Mouse (Mus musculus) limb, embryonic 12.5 days (tissue): Measurements from ENCODE around the gene Sav1. TPM values are rescaled to one million over a fixed set of nuclear protein-coding genes. Genes with fewer than 3 reads are reported as not detected.

Experiments
- ATAC-seq: fragments of 200-750 bp; cut with Nextera tagmentation; 2 replicates; pipeline ENCODE4 v1.8.0; 2017; ENCODE audit warnings: low read depth, moderate TSS enrichment; ENCODE audit not compliant: insufficient number of reproducible peaks, insufficient read depth, low FRiP score, low TSS enrichment
- H3K27ac ChIP-seq: fragments of 300-500 bp; sonication (generic); 2 replicates; pipeline ENCODE4 v1.5.1; 2016; ENCODE audit warnings: mild to moderate bottlenecking, moderate library complexity
- H3K27me3 ChIP-seq: fragments of 300-500 bp; sonication (generic); 2 replicates; pipeline ENCODE4 v1.6.1; 2016; ENCODE audit warnings: mild to moderate bottlenecking, moderate library complexity
- H3K36me3 ChIP-seq: fragments of 300-500 bp; sonication (generic); 2 replicates; pipeline ENCODE4 v1.6.1; 2016; ENCODE audit warnings: mild to moderate bottlenecking, moderate library complexity
- H3K4me1 ChIP-seq: fragments of 300-500 bp; sonication (generic); replicated peaks from 2 replicates; pipeline ENCODE4 v1.6.1; 2016
- H3K4me2 ChIP-seq: fragments of 300-500 bp; sonication (generic); 2 replicates; pipeline ENCODE4 v1.6.1; 2016; ENCODE audit warnings: mild to moderate bottlenecking, moderate library complexity
- H3K4me3 ChIP-seq: fragments of 300-500 bp; sonication (generic); replicated peaks from 2 replicates; pipeline ENCODE4 v1.5.1; 2016; ENCODE audit warnings: mild to moderate bottlenecking
- H3K9ac ChIP-seq: fragments of 300-500 bp; sonication (generic); replicated peaks from 2 replicates; pipeline ENCODE4 v1.6.1; 2016; ENCODE audit warnings: mild to moderate bottlenecking, moderate library complexity
- H3K9me3 ChIP-seq: fragments of 300-500 bp; sonication (generic); 2 replicates; pipeline ENCODE4 v1.6.1; 2016; ENCODE audit warnings: mild to moderate bottlenecking, moderate library complexity
- WGBS: fragments of 180-500 bp; shearing (Covaris S2); methylation state at CpG from one replicate; pipeline ENCODE4 v1.1.7; 2016; 5-methylcytosine and 5-hydroxymethylcytosine counted together
- polyA plus RNA-seq: library from polyadenylated mRNA; unstranded; fragments of >200 nt; fragmentation: Nextera tagmentation; extraction: Ambion mirVana; gene quantifications from 2 replicates; pipeline ENCODE4 v1.2.1, GENCODE M21; 2016

Gene Sav1
- polyA plus RNA-seq, 1 experiment from 2014 or later = 12.2 TPM

- WGBS = under 1% methylated on average over 34 of the region's 36 CpGs
- Histone ChIP-seq H3K9ac (peak overlapping the region; percentile 95), H3K4me2 (peak overlapping the region; percentile 66), H3K4me1 (peaks cover 8% of the 10 kb centered on the region), H3K27ac (peak overlapping the region; percentile 92), H3K9me3 (no peaks in the 10 kb centered on the region), H3K27me3 (no peaks in the 10 kb centered on the region), H3K36me3 (peaks cover 32% of the 10 kb centered on the region), H3K4me3 (peak overlapping the region; percentile 86)
- peak; percentile 61 for ATAC-seq
These were observed 500 bp downstream of the Sav1 start for GRCm38 (mm10) chr12:69986241-69986762.

DNA sequence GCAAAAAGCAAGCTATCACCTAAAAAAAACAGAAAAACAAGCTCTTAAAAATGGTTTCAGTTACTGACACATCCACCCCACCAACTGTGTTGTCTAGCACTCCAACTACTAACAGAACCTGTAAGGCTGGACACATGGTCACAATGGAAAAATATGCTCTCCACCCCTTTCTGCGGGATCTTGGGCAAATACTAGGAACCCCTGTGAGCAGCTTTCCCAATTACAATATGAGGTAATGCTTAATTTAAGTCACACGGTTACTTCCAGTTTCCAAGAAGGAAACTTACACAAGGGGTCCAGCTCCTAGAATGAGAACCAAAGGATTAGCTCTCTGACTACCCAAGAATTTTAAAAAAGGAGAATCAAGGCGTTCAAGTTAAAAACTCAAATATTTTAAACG, 1.3 kb downstream of the Sav1 start:
- no peak overlapping the region for H3K27ac ChIP-seq
- peak overlapping the region; percentile 95 for H3K9ac ChIP-seq
- peak overlapping the region; percentile 86 for H3K4me3 ChIP-seq
- WGBS = 47% methylated on average over 4 of the region's 4 CpGs
- peaks cover 8% of the 10 kb centered on the region for H3K4me1 ChIP-seq
- no peaks in the 10 kb centered on the region for H3K27me3 ChIP-seq
- peak overlapping the region; percentile 66 for H3K4me2 ChIP-seq
- no peaks in the 10 kb centered on the region for H3K9me3 ChIP-seq
- ATAC-seq = no peak
- H3K36me3 ChIP-seq = peaks cover 38% of the 10 kb centered on the region

GRCm38 (mm10) chr12:69982874-69983273, 3.9 kb downstream of the Sav1 start:
- 73% methylated on average over 5 of the region's 5 CpGs for WGBS
- no peak overlapping the region for H3K4me3 ChIP-seq

GRCm38 (mm10) chr12:69977376-69977998, 9.3 kb downstream of the Sav1 start:
- no peak overlapping the region for H3K4me3 ChIP-seq
- H3K9me3 ChIP-seq = no peaks in the 10 kb centered on the region
- no peak overlapping the region for H3K4me2 ChIP-seq
- H3K9ac ChIP-seq = no peak overlapping the region
- no peak for ATAC-seq
- H3K36me3 ChIP-seq = peaks cover 60% of the 10 kb centered on the region
- H3K27me3 ChIP-seq = no peaks in the 10 kb centered on the region
- H3K27ac ChIP-seq = no peak overlapping the region
- peaks cover 8% of the 10 kb centered on the region for H3K4me1 ChIP-seq
- WGBS = 80% methylated on average over 9 of the region's 9 CpGs

More at GRCm38 (mm10) chr12:69982874-69983273, 3.9 kb downstream of the Sav1 start:
- H3K9ac ChIP-seq = no peak overlapping the region
- peaks cover 8% of the 10 kb centered on the region for H3K4me1 ChIP-seq
- no peaks in the 10 kb centered on the region for H3K9me3 ChIP-seq
- no peak for ATAC-seq
- H3K36me3 ChIP-seq = peaks cover 52% of the 10 kb centered on the region
- no peak overlapping the region for H3K4me2 ChIP-seq
- no peaks in the 10 kb centered on the region for H3K27me3 ChIP-seq
- no peak overlapping the region for H3K27ac ChIP-seq

GRCm38 (mm10) chr12:69976688-69977087, 10.1 kb downstream of the Sav1 start:
- H3K4me2 ChIP-seq = no peak overlapping the region
- no peak for ATAC-seq
- peaks cover 60% of the 10 kb centered on the region for H3K36me3 ChIP-seq
- H3K4me1 ChIP-seq = peaks cover 8% of the 10 kb centered on the region
- H3K9ac ChIP-seq = no peak overlapping the region
- 87% methylated on average over 6 of the region's 6 CpGs for WGBS
- no peaks in the 10 kb centered on the region for H3K27me3 ChIP-seq
- no peak overlapping the region for H3K27ac ChIP-seq
- H3K4me3 ChIP-seq = no peak overlapping the region
- no peaks in the 10 kb centered on the region for H3K9me3 ChIP-seq

- Histone ChIP-seq H3K9ac (no peak overlapping the region), H3K36me3 (peaks cover 70% of the 10 kb centered on the region), H3K27ac (no peak overlapping the region), H3K9me3 (no peaks in the 10 kb centered on the region), H3K27me3 (no peaks in the 10 kb centered on the region), H3K4me1 (peaks cover 8% of the 10 kb centered on the region), H3K4me2 (no peak overlapping the region), H3K4me3 (no peak overlapping the region)
- ATAC-seq = no peak
These were observed 13.1 kb downstream of the Sav1 start for GRCm38 (mm10) chr12:69973666-69974065.

GRCm38 (mm10) chr12:69968154-69968553, 18.6 kb downstream of the Sav1 start:
- H3K36me3 ChIP-seq = peaks cover 88% of the 10 kb centered on the region
- no peak for ATAC-seq
- H3K27me3 ChIP-seq = no peaks in the 10 kb centered on the region
- H3K4me3 ChIP-seq = no peak overlapping the region
- no peaks in the 10 kb centered on the region for H3K4me1 ChIP-seq
- no peak overlapping the region for H3K4me2 ChIP-seq
- H3K27ac ChIP-seq = no peak overlapping the region
- H3K9me3 ChIP-seq = no peaks in the 10 kb centered on the region
- no peak overlapping the region for H3K9ac ChIP-seq
- 72% methylated on average over 5 of the region's 5 CpGs for WGBS

GRCm38 (mm10) chr12:69967112-69967511, 19.7 kb downstream of the Sav1 start:
- H3K9ac ChIP-seq = no peak overlapping the region
- no peaks in the 10 kb centered on the region for H3K27me3 ChIP-seq
- no peak overlapping the region for H3K4me2 ChIP-seq
- 88% methylated on average over 6 of the region's 6 CpGs for WGBS
- H3K27ac ChIP-seq = no peak overlapping the region
- peaks cover 88% of the 10 kb centered on the region for H3K36me3 ChIP-seq
- no peak for ATAC-seq
- H3K4me1 ChIP-seq = no peaks in the 10 kb centered on the region
- H3K4me3 ChIP-seq = no peak overlapping the region
- H3K9me3 ChIP-seq = no peaks in the 10 kb centered on the region

GRCm38 (mm10) chr12:69966071-69966470, 20.7 kb downstream of the Sav1 start:
- peaks cover 88% of the 10 kb centered on the region for H3K36me3 ChIP-seq
- H3K4me1 ChIP-seq = no peaks in the 10 kb centered on the region
- no peak overlapping the region for H3K9ac ChIP-seq
- no peak overlapping the region for H3K4me2 ChIP-seq
- H3K27ac ChIP-seq = no peak overlapping the region
- WGBS = 91% methylated on average over 5 of the region's 5 CpGs
- no peak overlapping the region for H3K4me3 ChIP-seq
- H3K9me3 ChIP-seq = no peaks in the 10 kb centered on the region
- no peak for ATAC-seq
- H3K27me3 ChIP-seq = no peaks in the 10 kb centered on the region

- Histone ChIP-seq H3K9ac (no peak overlapping the region), H3K4me3 (no peak overlapping the region), H3K27ac (no peak overlapping the region), H3K27me3 (no peaks in the 10 kb centered on the region), H3K4me1 (no peaks in the 10 kb centered on the region), H3K36me3 (peaks cover 87% of the 10 kb centered on the region), H3K9me3 (no peaks in the 10 kb centered on the region), H3K4me2 (no peak overlapping the region)
- no peak for ATAC-seq
- 80% methylated on average over 3 of the region's 3 CpGs for WGBS
These were observed 21.2 kb downstream of the Sav1 start for GRCm38 (mm10) chr12:69965644-69966043.

- Histone ChIP-seq H3K4me2 (no peak overlapping the region), H3K36me3 (peaks cover 77% of the 10 kb centered on the region), H3K27me3 (no peaks in the 10 kb centered on the region), H3K9ac (no peak overlapping the region), H3K9me3 (no peaks in the 10 kb centered on the region), H3K4me3 (no peak overlapping the region), H3K27ac (no peak overlapping the region), H3K4me1 (no peaks in the 10 kb centered on the region)
- WGBS = 90% methylated on average over 6 of the region's 6 CpGs
- no peak for ATAC-seq
These were observed 23.7 kb downstream of the Sav1 start for GRCm38 (mm10) chr12:69963141-69963540.

DNA sequence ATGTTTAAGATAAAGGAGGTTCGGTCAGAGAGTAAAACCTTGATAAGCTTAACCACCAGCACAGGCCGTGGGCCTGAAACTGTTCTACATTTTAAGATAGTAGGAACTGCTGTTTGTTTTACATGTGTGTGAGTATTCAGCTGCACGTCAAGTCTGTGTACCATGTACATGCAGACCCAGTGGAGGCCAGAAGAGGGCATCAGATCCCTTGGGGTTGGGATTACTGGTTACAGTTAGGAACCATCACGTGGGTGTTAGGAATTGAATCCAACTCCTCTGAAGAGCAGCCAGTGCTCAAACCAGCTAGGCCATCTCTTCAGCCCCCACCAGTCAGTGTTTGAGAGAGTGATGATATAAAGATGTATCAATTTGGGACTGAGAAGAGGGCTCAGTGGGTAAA, 24.3 kb downstream of the Sav1 start:
- WGBS = 67% methylated on average over 4 of the region's 4 CpGs
- Histone ChIP-seq H3K27me3 (no peaks in the 10 kb centered on the region), H3K27ac (no peak overlapping the region), H3K9me3 (no peaks in the 10 kb centered on the region), H3K9ac (no peak overlapping the region), H3K36me3 (peaks cover 71% of the 10 kb centered on the region), H3K4me2 (no peak overlapping the region), H3K4me1 (no peaks in the 10 kb centered on the region), H3K4me3 (no peak overlapping the region)
- no peak for ATAC-seq
